In genomic region chr4:127371546-127371945, GRCm38 (mm10) we compare ENCODE assay signal across 14 mouse cellular contexts. TPM values are rescaled to one million over a fixed set of nuclear protein-coding genes. Genes with fewer than 3 reads are reported as not detected.
A peak's percentile ranks its signal among the peaks of the same experiment; 100 is the strongest.
DNase-seq lines count a peak whose midpoint lies in the region; ATAC-seq and TF ChIP-seq lines count a peak whose summit lies in the region.
"Had no signal": no experiment of that assay in that cellular context is flagged by ENCODE, and none has a peak within 500 bp of the region (broad histone marks: within the 10 kb centered on the region; RNA-seq: fewer than 3 reads in every experiment).

No protein-coding gene starts in this region.

- 0 out of 2 replicates have a peak, but pooled peaks cover 5% of the 10 kb centered on the region for H3K4me1 ChIP-seq in heart, embryonic 11.5 days (ENCODE audit: control insufficient read depth, insufficient read depth, low read length)
- H3K4me1 ChIP-seq in stomach, embryonic 14.5 days (ENCODE audit: control insufficient read depth, insufficient read depth, low read length): peaks cover 18% of the 10 kb centered on the region
- no peaks in the 10 kb centered on the region for H3K4me1 ChIP-seq in liver, postnatal 0 days (ENCODE audit: insufficient read depth)
- peaks cover 9% of the 10 kb centered on the region; the same call in 1 of the 2 replicates for H3K4me1 ChIP-seq in embryonic facial prominence, embryonic 10.5 days
- H3K4me1 ChIP-seq in hindbrain, embryonic 14.5 days (replicated peaks; ENCODE audit: control insufficient read depth, insufficient read depth, low read length): 0 out of 2 replicates have a peak, but pooled peaks cover 3% of the 10 kb centered on the region

- no peak overlapping the region for H3K4me3 ChIP-seq in heart, embryonic 11.5 days (ENCODE audit: low read depth, low read length)
- H3K4me3 ChIP-seq in stomach, embryonic 14.5 days (ENCODE audit: low read depth, low read length): no peak overlapping the region
- H3K4me3 ChIP-seq in liver, postnatal 0 days (ENCODE audit: low read depth, low read length): no peak overlapping the region
- no peak overlapping the region for H3K4me3 ChIP-seq in embryonic facial prominence, embryonic 10.5 days
- no peak overlapping the region for H3K4me3 ChIP-seq in hindbrain, embryonic 14.5 days (replicated peaks; ENCODE audit: low read length)
- H3K4me3 ChIP-seq: hindbrain, embryonic 15.5 days had no signal

- no peaks in the 10 kb centered on the region; the same call in 1 of the 2 replicates for H3K27me3 ChIP-seq in heart, embryonic 11.5 days (ENCODE audit: control insufficient read depth, insufficient read depth, low read length)
- no peaks in the 10 kb centered on the region for H3K27me3 ChIP-seq in stomach, embryonic 14.5 days (ENCODE audit: control insufficient read depth, insufficient read depth, low read length)
- peaks cover 4% of the 10 kb centered on the region; the same call in 1 of the 2 replicates for H3K27me3 ChIP-seq in liver, postnatal 0 days (ENCODE audit: insufficient read depth, low read length)
- 0 out of 2 replicates have a peak, but pooled peaks cover 12% of the 10 kb centered on the region for H3K27me3 ChIP-seq in embryonic facial prominence, embryonic 10.5 days (replicated peaks; ENCODE audit: low read depth, poor library complexity, severe bottlenecking)
- H3K27me3 ChIP-seq in hindbrain, embryonic 14.5 days (ENCODE audit: control insufficient read depth, insufficient read depth, low read length): no peaks in the 10 kb centered on the region
- H3K27me3 ChIP-seq: hindbrain, embryonic 15.5 days had no signal

- DNase-seq in heart, adult 11 months: peak; percentile 94
- DNase-seq in adrenal gland, postnatal 14 days: peak; percentile 66
- DNase-seq in heart, postnatal 14 days: peak; percentile 20 to 45
- no peak for DNase-seq in liver, postnatal 0 days
- no peak for DNase-seq in embryonic facial prominence, embryonic 10.5 days (ENCODE audit: low spot score)
- no peak for DNase-seq in hindbrain, embryonic 14.5 days (ENCODE audit: low spot score)
- DNase-seq: kidney, postnatal 14 days; thymus, postnatal 4 days had no signal

- no peaks in the 10 kb centered on the region for H3K9me3 ChIP-seq in heart, embryonic 11.5 days (replicated peaks; ENCODE audit: control insufficient read depth, low read length)
- H3K9me3 ChIP-seq in stomach, embryonic 14.5 days (ENCODE audit: control insufficient read depth, low read depth, low read length): no peaks in the 10 kb centered on the region
- no peaks in the 10 kb centered on the region for H3K9me3 ChIP-seq in liver, postnatal 0 days (ENCODE audit: low read length)
- H3K9me3 ChIP-seq in embryonic facial prominence, embryonic 10.5 days: no peaks in the 10 kb centered on the region
- no peaks in the 10 kb centered on the region for H3K9me3 ChIP-seq in hindbrain, embryonic 14.5 days (ENCODE audit: control insufficient read depth, low read length)
- H3K9me3 ChIP-seq: hindbrain, embryonic 15.5 days had no signal

- H3K9ac ChIP-seq in heart, embryonic 11.5 days (ENCODE audit: low read depth, low read length): no peak overlapping the region
- H3K9ac ChIP-seq in stomach, embryonic 14.5 days (replicated peaks; ENCODE audit: low read depth, low read length): no peak overlapping the region
- H3K9ac ChIP-seq in liver, postnatal 0 days (replicated peaks): no peak overlapping the region
- H3K9ac ChIP-seq in hindbrain, embryonic 14.5 days: no peak overlapping the region
- H3K9ac ChIP-seq: hindbrain, embryonic 15.5 days had no signal

- H3K4me2 ChIP-seq in heart, embryonic 11.5 days: no peak overlapping the region
- no peak overlapping the region for H3K4me2 ChIP-seq in stomach, embryonic 14.5 days (replicated peaks; ENCODE audit: low read depth, low read length)
- H3K4me2 ChIP-seq in liver, postnatal 0 days (ENCODE audit: low read depth, low read length): no peak overlapping the region
- no peak overlapping the region for H3K4me2 ChIP-seq in hindbrain, embryonic 14.5 days (replicated peaks)
- H3K4me2 ChIP-seq: hindbrain, embryonic 15.5 days had no signal

- 48% methylated on average over 5 of the region's 5 CpGs for WGBS in heart, embryonic 11.5 days (ENCODE audit: insufficient replicate concordance)
- WGBS in stomach, embryonic 14.5 days: 52% methylated on average over 5 of the region's 5 CpGs
- 71% methylated on average over 5 of the region's 5 CpGs for WGBS in liver, postnatal 0 days (ENCODE audit: insufficient replicate concordance)
- 76% methylated on average over 5 of the region's 5 CpGs for WGBS in embryonic facial prominence, embryonic 10.5 days
- WGBS in hindbrain, embryonic 14.5 days: 70% methylated on average over 5 of the region's 5 CpGs

- H3K36me3 ChIP-seq in heart, embryonic 11.5 days (ENCODE audit: control insufficient read depth, insufficient read depth, low read length): no peaks in the 10 kb centered on the region
- H3K36me3 ChIP-seq in stomach, embryonic 14.5 days (ENCODE audit: control insufficient read depth, insufficient read depth, low read length): no peaks in the 10 kb centered on the region
- H3K36me3 ChIP-seq in liver, postnatal 0 days (replicated peaks; ENCODE audit: insufficient read depth, low read length): no peaks in the 10 kb centered on the region
- no peaks in the 10 kb centered on the region for H3K36me3 ChIP-seq in embryonic facial prominence, embryonic 10.5 days (replicated peaks)
- no peaks in the 10 kb centered on the region for H3K36me3 ChIP-seq in hindbrain, embryonic 14.5 days (replicated peaks; ENCODE audit: control insufficient read depth, insufficient read depth)
- H3K36me3 ChIP-seq: hindbrain, embryonic 15.5 days had no signal

- no peak for ATAC-seq in heart, embryonic 11.5 days (replicated peaks; ENCODE audit: insufficient number of reproducible peaks, low FRiP score, low TSS enrichment)
- ATAC-seq in stomach, embryonic 14.5 days (ENCODE audit: insufficient number of reproducible peaks, insufficient read depth, low FRiP score, low read depth): peak; percentile 15; the same call in 1 of the 2 replicates
- ATAC-seq in liver, postnatal 0 days: no peak
- no peak for ATAC-seq in hindbrain, embryonic 14.5 days (ENCODE audit: low FRiP score)
- ATAC-seq: forebrain, embryonic 16.5 days had no signal

- no peak for TF ChIP-seq EP300 in liver, postnatal 0 days (IDR thresholded peaks at IDR 0.05; ENCODE audit: low read depth)

- no peak overlapping the region for H3K27ac ChIP-seq in heart, embryonic 11.5 days (ENCODE audit: low read depth, low read length)
- no peak overlapping the region for H3K27ac ChIP-seq in stomach, embryonic 14.5 days (ENCODE audit: low read length)
- no peak overlapping the region for H3K27ac ChIP-seq in liver, postnatal 0 days (ENCODE audit: low read depth)
- no peak overlapping the region for H3K27ac ChIP-seq in embryonic facial prominence, embryonic 10.5 days (replicated peaks)
- no peak overlapping the region for H3K27ac ChIP-seq in hindbrain, embryonic 14.5 days
- H3K27ac ChIP-seq: hindbrain, embryonic 15.5 days; macrophage had no signal

- intact Hi-C loops in heart, postnatal 14 days (cut with DNase I): no loop called here

- TF ChIP-seq CTCF in liver, postnatal 0 days (IDR thresholded peaks at IDR 0.05; ENCODE audit: low read depth): no peak

RNA-seq across cellular contexts. Expression of gene Gjb5, which starts 13.6 kb away (rescaled TPM):
- polyA plus RNA-seq in heart, embryonic 11.5 days (2014; fragmentation: Nextera tagmentation; extraction: Ambion mirVana): 0.45 and 0.70 TPM in 2 replicates
- total RNA-seq in adrenal gland, postnatal 14 days (2021): 0.37 and 0.49 TPM in 2 replicates
- total RNA-seq in heart, postnatal 14 days (2021): under 1 TPM; 0.48 to 0.61 TPM
- 0.38 and 1.0 TPM in 2 replicates for polyA plus RNA-seq in stomach, embryonic 14.5 days (2014; fragmentation: Nextera tagmentation; extraction: Ambion mirVana)
- 0.06 and 0.14 TPM in 2 replicates for polyA plus RNA-seq in liver, postnatal 0 days (2015; fragmentation: Nextera tagmentation; extraction: Ambion mirVana)
- polyA plus RNA-seq in embryonic facial prominence, embryonic 10.5 days (2016; fragmentation: Nextera tagmentation; extraction: Ambion mirVana): 1.2 and 1.7 TPM in 2 replicates
- polyA plus RNA-seq in hindbrain, embryonic 14.5 days (2014; fragmentation: Nextera tagmentation; extraction: Ambion mirVana): 0.12 and 0.21 TPM in 2 replicates
- total RNA-seq: left cerebral cortex, postnatal 14 days had no signal
- polyA plus RNA-seq: macrophage had no signal

RNA-seq across cellular contexts. Expression of gene Gjb4, which starts 17.7 kb away (rescaled TPM):
- polyA plus RNA-seq in heart, embryonic 11.5 days (2014; fragmentation: Nextera tagmentation; extraction: Ambion mirVana): not detected in 2 replicates
- not detected in 2 replicates for total RNA-seq in adrenal gland, postnatal 14 days (2021)
- not detected for total RNA-seq in heart, postnatal 14 days (2021)
- 0.35 TPM in 1 of 2 replicates, not detected in the other for polyA plus RNA-seq in stomach, embryonic 14.5 days (2014; fragmentation: Nextera tagmentation; extraction: Ambion mirVana)
- not detected in 2 replicates for polyA plus RNA-seq in liver, postnatal 0 days (2015; fragmentation: Nextera tagmentation; extraction: Ambion mirVana)
- not detected in 2 replicates for polyA plus RNA-seq in embryonic facial prominence, embryonic 10.5 days (2016; fragmentation: Nextera tagmentation; extraction: Ambion mirVana)
- polyA plus RNA-seq in hindbrain, embryonic 14.5 days (2014; fragmentation: Nextera tagmentation; extraction: Ambion mirVana): 0.17 TPM in 1 of 2 replicates, not detected in the other
- total RNA-seq: left cerebral cortex, postnatal 14 days had no signal
- polyA plus RNA-seq: forebrain, embryonic 16.5 days; hindbrain, embryonic 15.5 days; macrophage had no signal

RNA-seq across cellular contexts. Expression of gene Gjb3, which starts 40.9 kb away (rescaled TPM):
- polyA plus RNA-seq in heart, embryonic 11.5 days (2014; fragmentation: Nextera tagmentation; extraction: Ambion mirVana): 0.16 and 0.41 TPM in 2 replicates
- total RNA-seq in adrenal gland, postnatal 14 days (2021): 0.26 TPM in 1 of 2 replicates, not detected in the other
- total RNA-seq in heart, postnatal 14 days (2021): under 1 TPM in 1 of 2 experiments, not detected in 1; 0.22 TPM
- 4.3 and 5.2 TPM in 2 replicates for polyA plus RNA-seq in stomach, embryonic 14.5 days (2014; fragmentation: Nextera tagmentation; extraction: Ambion mirVana)
- polyA plus RNA-seq in liver, postnatal 0 days (2015; fragmentation: Nextera tagmentation; extraction: Ambion mirVana): 0.24 and 0.34 TPM in 2 replicates
- polyA plus RNA-seq in embryonic facial prominence, embryonic 10.5 days (2016; fragmentation: Nextera tagmentation; extraction: Ambion mirVana): 8.0 and 8.2 TPM in 2 replicates
- polyA plus RNA-seq in hindbrain, embryonic 14.5 days (2014; fragmentation: Nextera tagmentation; extraction: Ambion mirVana): 0.17 TPM in 1 of 2 replicates, not detected in the other
- polyA plus RNA-seq: forebrain, embryonic 16.5 days; macrophage had no signal

RNA-seq across cellular contexts. Expression of gene Gja4, which starts 57.7 kb away (rescaled TPM):
- polyA plus RNA-seq in heart, embryonic 11.5 days (2014; fragmentation: Nextera tagmentation; extraction: Ambion mirVana): 40.6 and 41.5 TPM in 2 replicates
- total RNA-seq in adrenal gland, postnatal 14 days (2021): 10.0 and 13.2 TPM in 2 replicates
- total RNA-seq in heart, postnatal 14 days (2021): 10 to 100 TPM; 20.8 to 23.0 TPM
- polyA plus RNA-seq in stomach, embryonic 14.5 days (2014; fragmentation: Nextera tagmentation; extraction: Ambion mirVana): 20.3 and 20.7 TPM in 2 replicates
- polyA plus RNA-seq in liver, postnatal 0 days (2015; fragmentation: Nextera tagmentation; extraction: Ambion mirVana): 2.7 and 3.1 TPM in 2 replicates
- 10.8 and 12.5 TPM in 2 replicates for polyA plus RNA-seq in embryonic facial prominence, embryonic 10.5 days (2016; fragmentation: Nextera tagmentation; extraction: Ambion mirVana)
- polyA plus RNA-seq in hindbrain, embryonic 14.5 days (2014; fragmentation: Nextera tagmentation; extraction: Ambion mirVana): 25.4 and 27.0 TPM in 2 replicates
- polyA plus RNA-seq: macrophage had no signal

Comparison
In these comparisons a context has a peak if more than half of its experiments do, and no peak if none do; other contexts are left out.
1. DNase-seq: peak in heart, adult 11 months (single experiment), adrenal gland, postnatal 14 days (single experiment) and heart, postnatal 14 days (2 of 2); none in liver, postnatal 0 days (single experiment), embryonic facial prominence, embryonic 10.5 days (single experiment) and hindbrain, embryonic 14.5 days (single experiment).